8 mouse cellular contexts compared by ENCODE assay signal in the genomic region with DNA sequence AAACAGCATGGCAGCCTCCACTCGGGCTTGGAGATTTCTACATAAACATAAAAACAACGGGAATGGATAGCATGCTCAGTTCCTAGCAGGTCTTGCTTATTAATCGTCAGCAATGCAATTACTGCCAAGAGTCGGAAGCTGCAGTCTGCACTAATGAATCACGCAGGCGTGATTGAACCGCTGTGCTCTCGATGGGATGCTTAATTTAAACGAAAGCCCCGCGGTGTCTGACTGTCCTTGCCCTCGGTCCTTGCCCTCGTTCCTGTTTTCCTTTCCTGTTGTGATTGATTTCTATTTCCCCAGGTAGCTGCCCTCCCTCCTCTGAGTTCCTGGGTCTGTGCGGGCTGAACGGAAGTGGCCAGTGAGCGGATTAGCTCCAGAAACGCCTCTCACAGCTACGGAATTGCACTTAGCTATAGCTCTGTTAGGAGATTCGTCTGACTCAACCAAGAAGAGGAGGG. TPM values are rescaled to one million over a fixed set of nuclear protein-coding genes. Genes with fewer than 3 reads are reported as not detected.
A peak's percentile ranks its signal among the peaks of the same experiment; 100 is the strongest.
DNase-seq lines count a peak whose midpoint lies in the region; ATAC-seq lines count a peak whose summit lies in the region.

No protein-coding gene starts in this region.

- no peak overlapping the region for H3K27ac ChIP-seq in neural tube, embryonic 11.5 days (ENCODE audit: low read depth, low read length)
- H3K27ac ChIP-seq in hindbrain, embryonic 14.5 days: peak overlapping the region; percentile 56
- peak overlapping the region; percentile 66 for H3K27ac ChIP-seq in midbrain, embryonic 15.5 days

- H3K4me2 ChIP-seq in neural tube, embryonic 11.5 days (ENCODE audit: low read depth): peak overlapping the region; percentile 32
- peak overlapping the region; percentile 48 for H3K4me2 ChIP-seq in hindbrain, embryonic 14.5 days (replicated peaks)
- peak overlapping the region; percentile 51 for H3K4me2 ChIP-seq in midbrain, embryonic 15.5 days

- no peak overlapping the region for H3K9ac ChIP-seq in neural tube, embryonic 11.5 days (ENCODE audit: low read length)
- peak overlapping the region; percentile 47 for H3K9ac ChIP-seq in hindbrain, embryonic 14.5 days
- no peak overlapping the region for H3K9ac ChIP-seq in midbrain, embryonic 15.5 days

- H3K27me3 ChIP-seq in neural tube, embryonic 11.5 days (ENCODE audit: control insufficient read depth, insufficient read depth, low read length): no peaks in the 10 kb centered on the region
- no peaks in the 10 kb centered on the region for H3K27me3 ChIP-seq in hindbrain, embryonic 14.5 days (ENCODE audit: control insufficient read depth, insufficient read depth, low read length)
- H3K27me3 ChIP-seq in midbrain, embryonic 15.5 days (replicated peaks): no peaks in the 10 kb centered on the region

- ATAC-seq in frontal cortex, adult (ENCODE audit: low TSS enrichment): peak; percentile 90
- no peak for ATAC-seq in neural tube, embryonic 11.5 days (ENCODE audit: insufficient read depth, low FRiP score, low TSS enrichment)
- ATAC-seq in hindbrain, embryonic 14.5 days (ENCODE audit: low FRiP score): peak; percentile 70
- peak; percentile 63 for ATAC-seq in midbrain, embryonic 15.5 days (replicated peaks)

- H3K36me3 ChIP-seq in neural tube, embryonic 11.5 days (ENCODE audit: control insufficient read depth, insufficient read depth, low read length): no peaks in the 10 kb centered on the region
- no peaks in the 10 kb centered on the region for H3K36me3 ChIP-seq in hindbrain, embryonic 14.5 days (replicated peaks; ENCODE audit: control insufficient read depth, insufficient read depth)
- no peaks in the 10 kb centered on the region for H3K36me3 ChIP-seq in midbrain, embryonic 15.5 days (replicated peaks)

- no peak for DNase-seq in frontal cortex, postnatal 25 days (ENCODE audit: low spot score in 2 of 2)
- DNase-seq in neural tube, embryonic 11.5 days (ENCODE audit: low spot score): peak; percentile 29
- DNase-seq in neural tube, embryonic 10.5 days (ENCODE audit: extremely low spot score, low spot score): no peak
- DNase-seq in hindbrain, embryonic 14.5 days (ENCODE audit: low spot score): peak; percentile 65
- no peak for DNase-seq in spleen, postnatal 4 days (ENCODE audit: low spot score in 2 of 2)
- DNase-seq in spleen, adult 18-20 months: no peak

- no peaks in the 10 kb centered on the region for H3K4me1 ChIP-seq in neural tube, embryonic 11.5 days (ENCODE audit: control insufficient read depth, insufficient read depth, low read length)
- H3K4me1 ChIP-seq in hindbrain, embryonic 14.5 days (replicated peaks; ENCODE audit: control insufficient read depth, insufficient read depth, low read length): no peaks in the 10 kb centered on the region
- H3K4me1 ChIP-seq in midbrain, embryonic 15.5 days: peaks cover 7% of the 10 kb centered on the region; the same call in 1 of the 2 replicates

- 0 out of 2 replicates have a peak overlapping the region, but pooled peaks have one; percentile 8 for H3K4me3 ChIP-seq in neural tube, embryonic 11.5 days (ENCODE audit: low read depth, low read length)
- peak overlapping the region; percentile 28 for H3K4me3 ChIP-seq in hindbrain, embryonic 14.5 days (replicated peaks; ENCODE audit: low read length)
- peak overlapping the region; percentile 38 for H3K4me3 ChIP-seq in midbrain, embryonic 15.5 days

- no peaks in the 10 kb centered on the region for H3K9me3 ChIP-seq in neural tube, embryonic 11.5 days (ENCODE audit: control insufficient read depth, low read length)
- H3K9me3 ChIP-seq in hindbrain, embryonic 14.5 days (ENCODE audit: control insufficient read depth, low read length): no peaks in the 10 kb centered on the region
- no peaks in the 10 kb centered on the region for H3K9me3 ChIP-seq in midbrain, embryonic 15.5 days

- WGBS in neural tube, embryonic 11.5 days: 31% methylated on average over 19 of the region's 19 CpGs
- 17% methylated on average over 19 of the region's 19 CpGs for WGBS in hindbrain, embryonic 14.5 days
- 26% methylated on average over 19 of the region's 19 CpGs for WGBS in midbrain, embryonic 15.5 days

RNA-seq across cellular contexts. Expression of a gene that starts 38.4 kb away (rescaled TPM):
- not detected in 2 replicates for polyA plus RNA-seq in neural tube, embryonic 11.5 days (2014; fragmentation: Nextera tagmentation; extraction: Ambion mirVana)
- polyA plus RNA-seq in hindbrain, embryonic 14.5 days (2014; fragmentation: Nextera tagmentation; extraction: Ambion mirVana): 0.23 TPM in 1 of 2 replicates, not detected in the other
- 0.27 and 0.28 TPM in 2 replicates for polyA plus RNA-seq in midbrain, embryonic 15.5 days (2015; fragmentation: Nextera tagmentation; extraction: Ambion mirVana)

RNA-seq across cellular contexts. Expression of a gene that starts 39.0 kb away (rescaled TPM):
- polyA plus RNA-seq in neural tube, embryonic 11.5 days (2014; fragmentation: Nextera tagmentation; extraction: Ambion mirVana): 6.0 and 7.4 TPM in 2 replicates
- polyA plus RNA-seq in hindbrain, embryonic 14.5 days (2014; fragmentation: Nextera tagmentation; extraction: Ambion mirVana): 9.2 and 9.4 TPM in 2 replicates
- polyA plus RNA-seq in midbrain, embryonic 15.5 days (2015; fragmentation: Nextera tagmentation; extraction: Ambion mirVana): 8.6 and 9.1 TPM in 2 replicates

Comparison
In these comparisons a context has a peak if more than half of its experiments do, and no peak if none do; other contexts are left out.
1. DNase-seq: peak in neural tube, embryonic 11.5 days (single experiment) and hindbrain, embryonic 14.5 days (single experiment); none in frontal cortex, postnatal 25 days (0 of 2), neural tube, embryonic 10.5 days (single experiment), spleen, postnatal 4 days (0 of 2) and spleen, adult 18-20 months (0 of 2).
2. Peak in every context shown above with its lines, with median percentiles within 50 percentile points of each other: H3K4me2 ChIP-seq and H3K4me3 ChIP-seq.